Mouse (Mus musculus) MEL (cell line): Measurements from ENCODE around the gene Dnase1l1. TPM values are rescaled to one million over a fixed set of nuclear protein-coding genes. Genes with fewer than 3 reads are reported as not detected.
A peak's percentile ranks its signal among the peaks of the same experiment; 100 is the strongest.

ENCODE experiments used
- DNase-seq: peaks from one replicate; pipeline ENCODE4 v3.0.0; 2011; ENCODE audit warnings: low read depth, low spot score
- H3K27ac ChIP-seq: 2 replicates; pipeline ENCODE4 v1.5.1; 2012; ENCODE audit warnings: low read depth, mild to moderate bottlenecking, control low read depth, low read length, moderate library complexity; ENCODE audit not compliant: control insufficient read depth
- H3K27me3 ChIP-seq, 2 experiments: fragments of 150-350 bp in 1 of 2; sonication (generic) in 1 of 2; 2 replicates each; pipeline ENCODE4 v1.6.1; 2012; ENCODE audit warnings: low read length in 2 of 2, mild to moderate bottlenecking in 2 of 2, improper control_type of control experiment in 1 of 2, moderate library complexity in 1 of 2; ENCODE audit not compliant: insufficient read depth in 2 of 2, control insufficient read depth in 1 of 2
- H3K36me3 ChIP-seq, 2 experiments: 2 replicates each; pipeline ENCODE4 v1.6.1; 2012 to 2014; ENCODE audit warnings: low read length in 2 of 2, improper control_type of control experiment in 1 of 2, inconsistent platforms in 1 of 2, mild to moderate bottlenecking in 1 of 2; ENCODE audit not compliant: insufficient read depth in 2 of 2, control insufficient read depth in 1 of 2
- H3K4me1 ChIP-seq, 2 experiments: fragments of 150-350 bp in 1 of 2; sonication (generic) in 1 of 2; 2 replicates each; pipeline ENCODE4 v1.6.1; 2012; ENCODE audit warnings: low read length in 2 of 2, improper control_type of control experiment in 1 of 2, mild to moderate bottlenecking in 1 of 2; ENCODE audit not compliant: insufficient read depth in 2 of 2, control insufficient read depth in 1 of 2
- H3K4me3 ChIP-seq, 2 experiments: fragments of 150-350 bp in 1 of 2; sonication (generic) in 1 of 2; 2 replicates each; pipeline ENCODE4 v1.5.1; 2012; ENCODE audit warnings: low read depth in 2 of 2, low read length in 2 of 2, mild to moderate bottlenecking in 2 of 2, moderate library complexity in 2 of 2, control low read depth in 1 of 2, improper control_type of control experiment in 1 of 2; ENCODE audit not compliant: control insufficient read depth in 1 of 2, insufficient read depth in 1 of 2
- H3K79me2 ChIP-seq: 2 replicates; pipeline ENCODE4 v1.6.1; 2012; ENCODE audit warnings: mild to moderate bottlenecking, low read length, moderate library complexity; ENCODE audit not compliant: control insufficient read depth, poor library complexity, insufficient read depth
- H3K9ac ChIP-seq: 2 replicates; pipeline ENCODE4 v1.6.1; 2012; ENCODE audit warnings: low read depth, mild to moderate bottlenecking, control low read depth, low read length, moderate library complexity; ENCODE audit not compliant: control insufficient read depth, poor library complexity, severe bottlenecking
- H3K9me3 ChIP-seq: fragments of 150-350 bp; sonication (generic); replicated peaks from 2 replicates; pipeline ENCODE4 v1.6.1; 2012; ENCODE audit warnings: mild to moderate bottlenecking, low read length, improper control_type of control experiment, moderate library complexity; ENCODE audit not compliant: insufficient read depth
- BHLHE40 ChIP-seq: IDR thresholded peaks from 2 replicates; pipeline ENCODE4 v1.6.1; 2012; ENCODE audit warnings: low read depth, mild to moderate bottlenecking, inconsistent platforms, low read length, improper control_type of control experiment, borderline replicate concordance
- CHD2 ChIP-seq: IDR thresholded peaks from 2 replicates; pipeline ENCODE4 v1.6.1; 2011; ENCODE audit warnings: low read length, improper control_type of control experiment
- CTCF ChIP-seq, 3 experiments: IDR thresholded peaks in 2 of 3; conservative IDR thresholded peaks in 1 of 3; 2 replicates each; pipeline ENCODE4 v1.5.1; 2011 to 2012; ENCODE audit warnings: low read length in 3 of 3, low read depth in 2 of 3, mild to moderate bottlenecking in 2 of 3, improper control_type of control experiment in 1 of 3, inconsistent platforms in 1 of 3, mixed read lengths in 1 of 3, moderate library complexity in 1 of 3; ENCODE audit not compliant: control insufficient read depth in 1 of 3, insufficient read depth in 1 of 3, poor library complexity in 1 of 3, severe bottlenecking in 1 of 3
- E2F4 ChIP-seq: IDR thresholded peaks from 2 replicates; pipeline ENCODE4 v1.6.1; 2011; ENCODE audit warnings: low read depth, low read length, improper control_type of control experiment, borderline replicate concordance
- ELF1 ChIP-seq: IDR thresholded peaks from 2 replicates; pipeline ENCODE4 v1.6.1; 2014; ENCODE audit warnings: low read depth, mild to moderate bottlenecking, inconsistent platforms, low read length, improper control_type of control experiment, moderate library complexity
- EP300 ChIP-seq, 2 experiments: IDR thresholded peaks; 2 replicates each; pipeline ENCODE4 v1.6.1; 2011; ENCODE audit warnings: improper control_type of control experiment in 2 of 2, low read length in 2 of 2, low read depth in 1 of 2, mild to moderate bottlenecking in 1 of 2
- ETS1 ChIP-seq: IDR thresholded peaks from 2 replicates; pipeline ENCODE4 v1.6.1; 2012; ENCODE audit warnings: low read depth, mild to moderate bottlenecking, inconsistent platforms, low read length, improper control_type of control experiment, moderate library complexity
- GABPA ChIP-seq: IDR thresholded peaks from 2 replicates; pipeline ENCODE4 v1.6.1; 2012; ENCODE audit warnings: low read depth, mild to moderate bottlenecking, inconsistent platforms, low read length, improper control_type of control experiment, moderate library complexity
- KAT2A ChIP-seq: conservative IDR thresholded peaks from 2 replicates; pipeline ENCODE4 v1.6.1; 2012; ENCODE audit warnings: low read depth, low read length, improper control_type of control experiment, inconsistent platforms
- MAX ChIP-seq: IDR thresholded peaks from 2 replicates; pipeline ENCODE4 v1.6.1; 2011; ENCODE audit warnings: low read length, improper control_type of control experiment
- MAZ ChIP-seq: IDR thresholded peaks from 2 replicates; pipeline ENCODE4 v1.6.1; 2012; ENCODE audit warnings: low read depth, mild to moderate bottlenecking, inconsistent platforms, low read length, improper control_type of control experiment
- MEF2A ChIP-seq: IDR thresholded peaks from 2 replicates; pipeline ENCODE4 v1.6.1; 2014; ENCODE audit warnings: low read depth, mild to moderate bottlenecking, inconsistent platforms, low read length, improper control_type of control experiment; ENCODE audit not compliant: poor library complexity, insufficient replicate concordance, severe bottlenecking; ENCODE audit errors: extremely low read depth
- MYB ChIP-seq: IDR thresholded peaks from 2 replicates; pipeline ENCODE4 v1.6.1; 2011; ENCODE audit warnings: mild to moderate bottlenecking, low read depth, low read length, improper control_type of control experiment
- MYC ChIP-seq: IDR thresholded peaks from 2 replicates; pipeline ENCODE4 v1.6.1; 2011; ENCODE audit warnings: low read depth, mild to moderate bottlenecking, low read length, improper control_type of control experiment, moderate library complexity
- NELFE ChIP-seq: IDR thresholded peaks from 2 replicates; pipeline ENCODE4 v1.6.1; 2011; ENCODE audit warnings: low read depth, low read length, improper control_type of control experiment
- NRF1 ChIP-seq: IDR thresholded peaks from 2 replicates; pipeline ENCODE4 v1.6.1; 2014; ENCODE audit warnings: low read depth, mild to moderate bottlenecking, inconsistent platforms, low read length, improper control_type of control experiment, moderate library complexity; ENCODE audit not compliant: poor library complexity, insufficient read depth, severe bottlenecking
- POLR2AphosphoS2 ChIP-seq: IDR thresholded peaks from 2 replicates; pipeline ENCODE4 v1.6.1; 2011; ENCODE audit warnings: low read length, improper control_type of control experiment
- POLR2AphosphoS5 ChIP-seq: IDR thresholded peaks from 2 replicates; pipeline ENCODE4 v1.6.1; 2012; ENCODE audit warnings: low read depth, borderline replicate concordance, mild to moderate bottlenecking, inconsistent platforms, low read length, moderate library complexity, mixed read lengths
- RAD21 ChIP-seq: IDR thresholded peaks from 2 replicates; pipeline ENCODE4 v1.6.1; 2011; ENCODE audit warnings: mild to moderate bottlenecking, low read depth, low read length, improper control_type of control experiment
- RCOR1 ChIP-seq: IDR thresholded peaks from 2 replicates; pipeline ENCODE4 v1.6.1; 2012; ENCODE audit warnings: low read depth, mild to moderate bottlenecking, inconsistent platforms, low read length, improper control_type of control experiment
- SIN3A ChIP-seq: IDR thresholded peaks from 2 replicates; pipeline ENCODE4 v1.6.1; 2012; ENCODE audit warnings: low read length, improper control_type of control experiment, inconsistent platforms
- SMC3 ChIP-seq: IDR thresholded peaks from 2 replicates; pipeline ENCODE4 v1.6.1; 2011; ENCODE audit warnings: low read depth, low read length, improper control_type of control experiment
- TAL1 ChIP-seq: IDR thresholded peaks from 2 replicates; pipeline ENCODE4 v1.6.1; 2012; ENCODE audit warnings: mild to moderate bottlenecking, inconsistent platforms, low read length, moderate library complexity, mixed read lengths
- TCF12 ChIP-seq: IDR thresholded peaks from 2 replicates; pipeline ENCODE4 v1.6.1; 2014; ENCODE audit warnings: low read depth, mild to moderate bottlenecking, inconsistent platforms, low read length, improper control_type of control experiment, moderate library complexity
- UBTF ChIP-seq: IDR thresholded peaks from 2 replicates; pipeline ENCODE4 v1.6.1; 2012; ENCODE audit warnings: low read depth, mild to moderate bottlenecking, inconsistent platforms, low read length, improper control_type of control experiment, moderate library complexity, borderline replicate concordance; ENCODE audit not compliant: insufficient read depth
- USF1 ChIP-seq: IDR thresholded peaks from 2 replicates; pipeline ENCODE4 v1.6.1; 2014; ENCODE audit warnings: low read depth, mild to moderate bottlenecking, inconsistent platforms, low read length, improper control_type of control experiment, moderate library complexity
- USF2 ChIP-seq, 2 experiments: IDR thresholded peaks; 2 replicates each; pipeline ENCODE4 v1.6.1; 2011 to 2012; ENCODE audit warnings: improper control_type of control experiment in 2 of 2, low read length in 2 of 2, borderline replicate concordance in 1 of 2, inconsistent platforms in 1 of 2, low read depth in 1 of 2, mild to moderate bottlenecking in 1 of 2; ENCODE audit not compliant: insufficient read depth in 1 of 2
- ZKSCAN1 ChIP-seq: IDR thresholded peaks from 2 replicates; pipeline ENCODE4 v1.6.1; 2012; ENCODE audit warnings: low read depth, mild to moderate bottlenecking, inconsistent platforms, low read length, improper control_type of control experiment, moderate library complexity
- ZMIZ1 ChIP-seq: IDR thresholded peaks from 2 replicates; pipeline ENCODE4 v1.6.1; 2012; ENCODE audit warnings: low read depth, mild to moderate bottlenecking, inconsistent platforms, low read length, improper control_type of control experiment, moderate library complexity
- ZNF384 ChIP-seq: IDR thresholded peaks from 2 replicates; pipeline ENCODE4 v1.6.1; 2012; ENCODE audit warnings: low read depth, mild to moderate bottlenecking, inconsistent platforms, low read length, improper control_type of control experiment
- polyA plus RNA-seq, 2 experiments: library from polyadenylated mRNA; stranded (reverse) in 1 of 2; unstranded in 1 of 2; fragments of >175 nt in 1 of 2; fragments of >200 nt in 1 of 2; gene quantifications; 2 replicates each; pipeline versions ENCODE4 v1.2.1 to v1.2.4; 2012; ENCODE audit warnings: low replicate concordance in 2 of 2, low read depth in 1 of 2; ENCODE audit not compliant: insufficient read length in 2 of 2, insufficient read depth in 1 of 2, missing spikeins in 1 of 2
- total RNA-seq: library from RNA; depleted of rRNA; stranded (reverse); fragments of 300-350 nt; gene quantifications from 2 replicates; pipeline ENCODE4 v1.2.3, GENCODE M21; 2012

The Dnase1l1 gene
- total and polyA plus RNA-seq, 3 experiments: 5.0 to 9.5 TPM; not detected in 1

GRCm38 (mm10) chrX:74249615-74250014 lies 32.5 kb downstream of the Dnase1l1 start, which contains the start of gene Flna:
TSS of gene Flna (minus strand) at chrX:74249820.
- Histone ChIP-seq H3K79me2 (peaks cover 12% of the 10 kb centered on the region), H3K36me3 (no peaks in the 10 kb centered on the region; a peak in 1 of 4 replicates), H3K4me1 (peaks cover 0 to 7% of the 10 kb centered on the region in 2 experiments; a peak in 2 of 4 replicates), H3K9ac (peak within 1 kb of the TSS; percentile 65), H3K27ac (no peak within 1 kb of the TSS), H3K9me3 (no peaks in the 10 kb centered on the region), H3K27me3 (no peaks in the 10 kb centered on the region), H3K4me3 (peak within 1 kb of the TSS; percentile 62 to 72)
- DNase-seq: peak; percentile 46
- no peak for TF ChIP-seq CHD2
- TF ChIP-seq NELFE: no peak
- TF ChIP-seq CTCF (IDR thresholded peaks at IDR 0.05 in 2 of 3, conservative IDR thresholded peaks at IDR 0.05 in 1 of 3; ENCODE audit: control insufficient read depth in 1 of 3, insufficient read depth in 1 of 3, low read depth in 2 of 3, low read length in 3 of 3, poor library complexity in 1 of 3, severe bottlenecking in 1 of 3): peak in 2 of 3 experiments; percentile 21 to 37; a peak in 3 of 6 replicates
- no peak for TF ChIP-seq RAD21
- no peak for TF ChIP-seq POLR2AphosphoS5
- no peak for TF ChIP-seq UBTF
- peak; percentile 35; the same call in 1 of the 2 replicates for TF ChIP-seq SMC3

DNA sequence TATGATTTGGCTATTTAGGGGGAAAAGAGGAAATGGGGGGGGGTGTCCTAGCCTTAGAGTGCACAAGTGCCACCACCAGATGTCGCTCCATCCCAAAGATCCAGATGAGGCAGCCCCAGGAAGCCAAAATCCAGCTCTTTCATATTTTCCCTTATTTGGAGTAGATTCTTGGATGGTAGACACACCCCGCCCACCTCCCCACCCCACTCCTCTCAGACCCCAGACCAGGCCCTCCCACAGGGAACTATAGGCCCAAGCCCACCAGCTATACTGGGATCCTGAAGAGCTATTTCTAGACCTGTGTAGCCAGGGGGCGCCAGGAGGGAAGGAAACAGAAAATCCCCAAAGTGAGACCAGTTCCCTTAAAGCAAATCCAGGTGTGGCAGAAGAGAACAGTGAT lies 33.5 kb downstream of the Dnase1l1 start:
- DNase-seq: peak; percentile 72
- no peak overlapping the region; a peak in 1 of 4 replicates for H3K4me3 ChIP-seq
- H3K4me1 ChIP-seq: peaks cover 0 to 7% of the 10 kb centered on the region in 2 experiments; a peak in 2 of 4 replicates
- H3K27ac ChIP-seq: no peak overlapping the region
- H3K79me2 ChIP-seq: peaks cover 14% of the 10 kb centered on the region
- no peaks in the 10 kb centered on the region for H3K27me3 ChIP-seq
- H3K9ac ChIP-seq: no peak overlapping the region
- no peaks in the 10 kb centered on the region for H3K9me3 ChIP-seq
- H3K36me3 ChIP-seq: peaks cover 0 to 3% of the 10 kb centered on the region in 2 experiments; a peak in 2 of 4 replicates
- TF ChIP-seq BHLHE40 (no peak), NELFE (no peak), MEF2A (no peak), E2F4 (no peak), TCF12 (no peak), RCOR1 (no peak), ELF1 (no peak), EP300 (IDR thresholded peaks at IDR 0.05; ENCODE audit: low read depth in 1 of 2, low read length in 2 of 2) (no peak), USF2 (IDR thresholded peaks at IDR 0.05; ENCODE audit: borderline replicate concordance in 1 of 2, insufficient read depth in 1 of 2, low read depth in 1 of 2, low read length in 2 of 2) (no peak), MAZ (peak; percentile 77), CHD2 (no peak), SIN3A (0 out of 2 replicates have a peak, but pooled peaks have one; percentile 40), NRF1 (no peak), POLR2AphosphoS2 (no peak), ZNF384 (no peak), MAX (no peak), MYB (no peak), RAD21 (peak; percentile 59), USF1 (no peak), TAL1 (no peak), MYC (no peak), ZKSCAN1 (no peak), POLR2AphosphoS5 (no peak), KAT2A (no peak), ZMIZ1 (no peak), ETS1 (no peak), GABPA (no peak), UBTF (no peak)
